In genomic region chr5:89543476-89543875, GRCm38 (mm10) we compare ENCODE assay signal across 9 mouse cellular contexts. TPM values are rescaled to one million over a fixed set of nuclear protein-coding genes. Genes with fewer than 3 reads are reported as not detected.
DNase-seq lines count a peak whose midpoint lies in the region; ATAC-seq and TF ChIP-seq lines count a peak whose summit lies in the region.
"Had no signal": no experiment of that assay in that cellular context is flagged by ENCODE, and none has a peak within 500 bp of the region (broad histone marks: within the 10 kb centered on the region; RNA-seq: fewer than 3 reads in every experiment).

No protein-coding gene starts in this region.

- intact Hi-C loops in left cerebral cortex, postnatal 10 days (cut with DNase I), result loop anchor here (5.0 kb wide), 1 partner anchor 134 kb away; no protein-coding TSS in a partner anchor

- ATAC-seq in CD4-positive, CD25-positive, alpha-beta regulatory T cell, adult 4 months, result no peak
- peak; percentile 74; the same call in 1 of the 2 replicates for ATAC-seq in forebrain, embryonic 12.5 days (ENCODE audit: low FRiP score)
- ATAC-seq in intestine, postnatal 0 days, result 0 out of 2 replicates have a peak, but pooled peaks have one; percentile 25
- ATAC-seq in midbrain, embryonic 15.5 days (replicated peaks), result peak; percentile 80

- H3K9ac ChIP-seq in forebrain, embryonic 12.5 days, result no peak overlapping the region
- no peak overlapping the region for H3K9ac ChIP-seq in intestine, postnatal 0 days (ENCODE audit: low read depth, low read length)
- H3K9ac ChIP-seq in midbrain, embryonic 15.5 days, result no peak overlapping the region

- no peak overlapping the region for H3K4me2 ChIP-seq in forebrain, embryonic 12.5 days
- H3K4me2 ChIP-seq in intestine, postnatal 0 days (replicated peaks; ENCODE audit: low read depth), result no peak overlapping the region
- H3K4me2 ChIP-seq in midbrain, embryonic 15.5 days, result no peak overlapping the region

- no peaks in the 10 kb centered on the region for H3K4me1 ChIP-seq in forebrain, embryonic 12.5 days
- H3K4me1 ChIP-seq in intestine, postnatal 0 days (replicated peaks; ENCODE audit: control insufficient read depth, insufficient read depth, low read length), result no peaks in the 10 kb centered on the region
- H3K4me1 ChIP-seq in midbrain, embryonic 15.5 days, result no peaks in the 10 kb centered on the region

- H3K27ac ChIP-seq in forebrain, embryonic 12.5 days, result no peak overlapping the region
- no peak overlapping the region for H3K27ac ChIP-seq in intestine, postnatal 0 days (ENCODE audit: low read depth, low read length)
- no peak overlapping the region for H3K27ac ChIP-seq in midbrain, embryonic 15.5 days

- no peaks in the 10 kb centered on the region for H3K27me3 ChIP-seq in forebrain, embryonic 12.5 days
- no peaks in the 10 kb centered on the region for H3K27me3 ChIP-seq in intestine, postnatal 0 days (replicated peaks; ENCODE audit: control insufficient read depth, insufficient read depth, low read length)
- no peaks in the 10 kb centered on the region for H3K27me3 ChIP-seq in midbrain, embryonic 15.5 days (replicated peaks)

- no peaks in the 10 kb centered on the region for H3K9me3 ChIP-seq in forebrain, embryonic 12.5 days
- no peaks in the 10 kb centered on the region for H3K9me3 ChIP-seq in intestine, postnatal 0 days (ENCODE audit: control insufficient read depth)
- H3K9me3 ChIP-seq in midbrain, embryonic 15.5 days, result no peaks in the 10 kb centered on the region

- peak; percentile 1 for DNase-seq in CD4-positive, CD25-positive, alpha-beta regulatory T cell, adult 2 months (ENCODE audit: low read depth, low spot score)
- peak; percentile 8 for DNase-seq in c-Kit-positive CD71-negative TER-119-negative erythroid progenitor cells, embryonic 14.5 days (ENCODE audit: low read depth)
- peak; percentile 63 to 66 for DNase-seq in left cerebral cortex, postnatal 10 days (ENCODE audit: extremely low spot score in 1 of 2, low spot score in 2 of 2)
- peak; percentile 71 for DNase-seq in urinary bladder, postnatal 14 days (ENCODE audit: low spot score)

- peak; percentile 84 for TF ChIP-seq CTCF in intestine, postnatal 0 days (IDR thresholded peaks at IDR 0.05; ENCODE audit: low read depth)

- no peak overlapping the region for H3K4me3 ChIP-seq in forebrain, embryonic 12.5 days (replicated peaks)
- no peak overlapping the region for H3K4me3 ChIP-seq in intestine, postnatal 0 days (ENCODE audit: low read depth, low read length)
- no peak overlapping the region for H3K4me3 ChIP-seq in midbrain, embryonic 15.5 days

- H3K36me3 ChIP-seq in forebrain, embryonic 12.5 days (replicated peaks), result no peaks in the 10 kb centered on the region
- H3K36me3 ChIP-seq in intestine, postnatal 0 days (ENCODE audit: control insufficient read depth, insufficient read depth), result no peaks in the 10 kb centered on the region
- H3K36me3 ChIP-seq in midbrain, embryonic 15.5 days (replicated peaks), result no peaks in the 10 kb centered on the region

- WGBS in forebrain, embryonic 12.5 days, result 33% methylated on average over 2 of the region's 2 CpGs
- WGBS in intestine, postnatal 0 days, result 35% methylated on average over 2 of the region's 2 CpGs
- 23% methylated on average over 2 of the region's 2 CpGs for WGBS in midbrain, embryonic 15.5 days

RNA-seq across cellular contexts. Expression of gene Npffr2, which starts 16.2 kb away (rescaled TPM):
- not detected for polyA plus RNA-seq in CD4-positive, CD25-positive, alpha-beta regulatory T cell, adult 4 months (2017; shearing (Covaris generic))
- polyA plus RNA-seq in forebrain, embryonic 12.5 days (2016; fragmentation: Nextera tagmentation; extraction: Ambion mirVana), result 0.15 TPM in 1 of 2 replicates, not detected in the other
- not detected in 2 replicates for polyA plus RNA-seq in intestine, postnatal 0 days (2015; fragmentation: Nextera tagmentation; extraction: Ambion mirVana)
- under 1 TPM; 0.20 to 0.54 TPM for total RNA-seq in left cerebral cortex, postnatal 10 days (2021)
- polyA plus RNA-seq in midbrain, embryonic 15.5 days (2015; fragmentation: Nextera tagmentation; extraction: Ambion mirVana), result 0.17 and 0.23 TPM in 2 replicates
- polyA plus RNA-seq: heart, embryonic 14.5 days had no signal

Comparison
In these comparisons a context has a peak if more than half of its experiments do, and no peak if none do; other contexts are left out.
1. DNase-seq: peak in every context shown above with its lines; median percentile 71 in urinary bladder, postnatal 14 days; 64 in left cerebral cortex, postnatal 10 days; 8 in c-Kit-positive CD71-negative TER-119-negative erythroid progenitor cells, embryonic 14.5 days; 1 in CD4-positive, CD25-positive, alpha-beta regulatory T cell, adult 2 months.